Mouse (Mus musculus) intestine, embryonic 14.5 days (tissue): ENCODE data around the gene Plbd1. TPM values are rescaled to one million over a fixed set of nuclear protein-coding genes. Genes with fewer than 3 reads are reported as not detected.

ENCODE experiments used
- ATAC-seq: fragments of 200-750 bp; cut with Nextera tagmentation; replicated peaks from 2 replicates; pipeline ENCODE4 v1.8.0; 2017; ENCODE audit warnings: low read depth, moderate number of reproducible peaks, moderate TSS enrichment, moderate library complexity; ENCODE audit not compliant: low FRiP score, low TSS enrichment
- DNase-seq: peaks from one replicate; pipeline ENCODE4 v3.0.0-alpha.2; 2018; ENCODE audit warnings: low spot score
- H3K27ac ChIP-seq: fragments of 300-500 bp; sonication (generic); 2 replicates; pipeline ENCODE4 v1.5.1; 2014; ENCODE audit warnings: low read depth, mild to moderate bottlenecking, control low read depth
- H3K27me3 ChIP-seq: fragments of 300-500 bp; sonication (generic); replicated peaks from 2 replicates; pipeline ENCODE4 v1.6.1; 2014; ENCODE audit warnings: low read length, control low read depth; ENCODE audit not compliant: control insufficient read depth, insufficient read depth
- H3K36me3 ChIP-seq: fragments of 300-500 bp; sonication (generic); 2 replicates; pipeline ENCODE4 v1.6.1; 2014; ENCODE audit warnings: low read length, control low read depth; ENCODE audit not compliant: control insufficient read depth, insufficient read depth
- H3K4me1 ChIP-seq: fragments of 300-500 bp; sonication (generic); replicated peaks from 2 replicates; pipeline ENCODE4 v1.6.1; 2014; ENCODE audit warnings: low read length, control low read depth, mixed read lengths; ENCODE audit not compliant: control insufficient read depth, insufficient read depth
- H3K4me2 ChIP-seq: fragments of 300-500 bp; sonication (generic); 2 replicates; pipeline ENCODE4 v1.6.1; 2014; ENCODE audit warnings: low read length
- H3K4me3 ChIP-seq: fragments of 300-500 bp; sonication (generic); 2 replicates; pipeline ENCODE4 v1.5.1; 2014; ENCODE audit warnings: low read depth, low read length, control low read depth, mixed read lengths
- H3K9ac ChIP-seq: fragments of 300-500 bp; sonication (generic); 2 replicates; pipeline ENCODE4 v1.6.1; 2014; ENCODE audit warnings: mild to moderate bottlenecking, low read length
- H3K9me3 ChIP-seq: fragments of 300-500 bp; sonication (generic); 2 replicates; pipeline ENCODE4 v1.6.1; 2016; ENCODE audit warnings: low read length, control low read depth; ENCODE audit not compliant: control insufficient read depth
- WGBS: fragments of 180-500 bp; shearing (Covaris S2); extraction: QIAGEN DNeasy Blood & Tissue Kit; methylation state at CpG from one replicate; pipeline ENCODE4 v1.1.7; 2014; 5-methylcytosine and 5-hydroxymethylcytosine counted together
- polyA plus RNA-seq: library from polyadenylated mRNA; unstranded; fragments of >200 nt; fragmentation: Nextera tagmentation; extraction: Ambion mirVana; gene quantifications from 2 replicates; pipeline ENCODE4 v1.2.1, GENCODE M21; 2014

Gene Plbd1
- polyA plus RNA-seq, 1 experiment from 2014 or later, result 7.5 TPM

GRCm38 (mm10) chr6:136659226-136659625, 2.5 kb downstream of the Plbd1 start:
- Histone ChIP-seq H3K4me3 (no peak overlapping the region), H3K27me3 (peaks cover 28% of the 10 kb centered on the region), H3K4me2 (no peak overlapping the region), H3K27ac (no peak overlapping the region), H3K4me1 (peaks cover 6% of the 10 kb centered on the region; the same call in 1 of the 2 replicates), H3K9me3 (no peaks in the 10 kb centered on the region), H3K9ac (no peak overlapping the region), H3K36me3 (no peaks in the 10 kb centered on the region)
- DNase-seq, result no peak
- ATAC-seq, result no peak
- WGBS, result 91% methylated on average over 9 of the region's 9 CpGs

DNA sequence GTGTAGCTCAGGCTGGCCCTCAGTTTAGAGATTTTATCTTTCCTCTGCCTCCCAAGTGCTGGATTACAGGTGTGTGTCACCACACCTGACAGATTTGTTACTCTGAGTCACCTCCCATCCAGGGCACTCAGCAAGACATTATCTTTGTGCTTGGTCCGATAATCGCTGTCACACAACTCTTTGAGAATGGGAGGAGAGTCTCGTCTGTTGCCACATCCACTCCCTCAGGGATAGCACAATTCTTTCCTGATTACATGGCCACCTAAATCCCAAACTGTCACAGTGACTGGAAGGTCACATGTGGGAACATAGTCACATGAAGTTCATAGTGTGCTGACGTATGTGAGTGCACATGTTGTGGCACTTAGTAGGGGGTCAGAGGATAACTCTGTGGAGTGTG, 3.4 kb downstream of the Plbd1 start:
- H3K9ac ChIP-seq, result no peak overlapping the region
- H3K9me3 ChIP-seq, result no peaks in the 10 kb centered on the region
- 83% methylated on average over 4 of the region's 4 CpGs for WGBS
- no peak for ATAC-seq
- H3K27me3 ChIP-seq, result peaks cover 28% of the 10 kb centered on the region
- H3K4me3 ChIP-seq, result no peak overlapping the region
- no peak overlapping the region for H3K4me2 ChIP-seq
- no peaks in the 10 kb centered on the region for H3K36me3 ChIP-seq
- H3K27ac ChIP-seq, result no peak overlapping the region
- no peak for DNase-seq
- H3K4me1 ChIP-seq, result peaks cover 6% of the 10 kb centered on the region; the same call in 1 of the 2 replicates

DNA sequence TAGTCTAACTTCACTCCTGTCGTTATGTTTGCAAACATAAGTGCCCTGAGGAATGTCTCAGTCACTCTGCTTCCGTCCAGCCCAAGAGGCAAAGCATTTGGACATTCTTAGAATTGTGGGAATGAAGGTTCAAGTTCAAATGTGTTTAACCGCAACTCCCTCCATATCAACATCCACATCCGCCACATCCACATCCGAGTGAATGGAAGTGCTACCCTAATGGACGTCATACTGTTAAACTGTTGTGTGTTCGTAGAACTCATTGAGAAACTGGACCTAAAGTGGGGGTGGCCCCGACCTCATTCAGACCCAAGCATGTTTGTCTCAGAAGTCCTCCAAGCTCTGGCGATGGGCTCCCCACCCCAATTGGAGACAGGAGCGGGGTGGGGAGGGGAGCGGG, 5.9 kb downstream of the Plbd1 start:
- no peaks in the 10 kb centered on the region for H3K9me3 ChIP-seq
- DNase-seq (no peak), ATAC-seq (no peak)
- peak overlapping the region; percentile 26 for H3K4me2 ChIP-seq
- H3K27ac ChIP-seq, result no peak overlapping the region
- H3K4me3 ChIP-seq, result no peak overlapping the region
- no peaks in the 10 kb centered on the region for H3K36me3 ChIP-seq
- peaks cover 5% of the 10 kb centered on the region; the same call in 1 of the 2 replicates for H3K27me3 ChIP-seq
- 62% methylated on average over 11 of the region's 11 CpGs for WGBS
- H3K4me1 ChIP-seq, result no peaks in the 10 kb centered on the region
- H3K9ac ChIP-seq, result no peak overlapping the region

DNA sequence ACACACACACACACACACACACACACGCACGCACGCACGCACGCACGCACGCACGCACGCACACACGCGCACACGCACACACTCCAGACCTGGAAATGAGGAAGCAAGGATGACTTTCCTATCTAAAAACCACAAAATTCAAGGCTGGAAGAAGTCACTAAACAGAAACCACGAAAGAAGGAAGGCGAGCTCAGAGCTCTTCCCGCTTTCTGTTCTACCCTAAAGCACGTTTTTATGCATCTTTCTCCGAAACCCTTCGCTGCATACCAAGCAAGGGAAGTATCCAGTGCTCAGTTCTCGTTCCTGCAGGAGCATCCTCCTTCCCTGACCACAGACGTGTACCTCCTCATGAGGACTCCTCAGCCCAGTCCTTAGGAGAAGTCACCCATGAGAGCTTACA, 7.3 kb downstream of the Plbd1 start:
- no peak overlapping the region for H3K4me3 ChIP-seq
- H3K4me2 ChIP-seq, result no peak overlapping the region
- no peaks in the 10 kb centered on the region for H3K36me3 ChIP-seq
- no peaks in the 10 kb centered on the region for H3K9me3 ChIP-seq
- H3K27ac ChIP-seq, result no peak overlapping the region
- DNase-seq (no peak), ATAC-seq (no peak)
- no peak overlapping the region for H3K9ac ChIP-seq
- H3K27me3 ChIP-seq, result no peaks in the 10 kb centered on the region
- H3K4me1 ChIP-seq, result no peaks in the 10 kb centered on the region
- WGBS, result 76% methylated on average over 20 of the region's 20 CpGs

DNA sequence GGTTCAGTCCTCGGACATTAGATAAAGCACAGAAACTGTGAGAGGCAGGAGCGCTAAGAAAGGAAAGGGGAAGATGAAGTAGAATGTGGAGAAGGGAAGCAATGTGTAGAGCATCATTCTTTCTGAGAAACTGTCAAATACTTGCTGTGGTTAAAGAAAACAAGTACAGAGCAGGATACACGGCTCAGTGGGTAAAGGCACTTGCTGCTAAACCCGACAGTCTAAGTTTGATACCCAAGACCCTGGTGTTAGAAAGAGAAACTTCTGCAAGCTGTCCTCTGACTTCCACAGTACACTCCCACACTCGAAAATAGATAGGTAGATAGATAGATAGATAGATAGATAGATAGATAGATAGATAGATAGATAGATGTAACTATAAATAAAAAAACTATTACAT, 8.4 kb downstream of the Plbd1 start:
- Histone ChIP-seq H3K4me1 (no peaks in the 10 kb centered on the region), H3K4me3 (no peak overlapping the region), H3K27ac (no peak overlapping the region), H3K9ac (no peak overlapping the region), H3K36me3 (no peaks in the 10 kb centered on the region), H3K9me3 (no peaks in the 10 kb centered on the region), H3K27me3 (no peaks in the 10 kb centered on the region), H3K4me2 (no peak overlapping the region)
- DNase-seq (no peak), ATAC-seq (no peak)
- WGBS, result 56% methylated on average over 5 of the region's 5 CpGs

DNA sequence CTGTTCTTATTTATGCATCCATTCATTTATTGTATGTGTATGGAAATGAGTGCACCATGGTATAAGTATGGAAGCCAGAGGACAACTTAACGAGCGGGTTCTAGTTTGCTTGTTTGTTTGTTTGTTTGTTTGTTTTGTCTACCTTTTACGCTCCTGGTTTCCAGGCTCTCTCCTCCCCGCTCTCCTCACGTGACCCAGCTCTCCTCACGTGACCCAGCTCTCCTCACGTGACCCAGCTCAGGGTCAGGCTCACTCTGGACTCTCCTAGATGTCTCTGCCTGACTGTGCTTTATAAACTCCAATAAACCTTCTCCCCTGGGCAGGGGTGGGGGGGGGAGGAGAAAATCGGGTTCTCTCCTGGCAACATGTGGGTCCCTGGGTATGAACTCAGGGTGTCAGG, 11.1 kb downstream of the Plbd1 start:
- H3K9ac ChIP-seq, result no peak overlapping the region
- no peaks in the 10 kb centered on the region for H3K36me3 ChIP-seq
- no peak overlapping the region for H3K4me2 ChIP-seq
- no peaks in the 10 kb centered on the region for H3K9me3 ChIP-seq
- H3K4me3 ChIP-seq, result no peak overlapping the region
- no peak overlapping the region for H3K27ac ChIP-seq
- ATAC-seq, result no peak
- DNase-seq, result no peak
- no peaks in the 10 kb centered on the region for H3K4me1 ChIP-seq
- WGBS, result 90% methylated on average over 8 of the region's 8 CpGs
- H3K27me3 ChIP-seq, result no peaks in the 10 kb centered on the region

DNA sequence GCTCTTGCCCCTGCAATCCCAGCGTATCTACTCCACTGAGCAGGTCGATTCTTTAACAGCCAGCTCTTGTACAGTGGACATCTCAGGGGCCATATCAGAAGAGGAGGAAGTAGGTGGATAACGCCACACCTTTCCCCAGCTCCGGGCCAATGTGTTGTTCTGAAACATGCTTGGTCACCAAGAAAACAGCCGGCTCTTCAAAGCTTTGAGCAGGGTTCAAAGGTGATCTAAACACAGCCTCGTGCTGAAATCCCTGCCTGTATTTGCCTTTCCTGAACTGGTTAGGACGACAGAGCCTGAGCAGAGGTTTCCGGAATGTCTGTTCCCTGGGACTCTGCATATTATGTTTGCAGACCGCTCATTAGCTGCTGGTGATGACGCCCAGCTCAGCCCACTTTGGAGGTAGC, 14.3 kb downstream of the Plbd1 start:
- DNase-seq (no peak), ATAC-seq (no peak)

DNA sequence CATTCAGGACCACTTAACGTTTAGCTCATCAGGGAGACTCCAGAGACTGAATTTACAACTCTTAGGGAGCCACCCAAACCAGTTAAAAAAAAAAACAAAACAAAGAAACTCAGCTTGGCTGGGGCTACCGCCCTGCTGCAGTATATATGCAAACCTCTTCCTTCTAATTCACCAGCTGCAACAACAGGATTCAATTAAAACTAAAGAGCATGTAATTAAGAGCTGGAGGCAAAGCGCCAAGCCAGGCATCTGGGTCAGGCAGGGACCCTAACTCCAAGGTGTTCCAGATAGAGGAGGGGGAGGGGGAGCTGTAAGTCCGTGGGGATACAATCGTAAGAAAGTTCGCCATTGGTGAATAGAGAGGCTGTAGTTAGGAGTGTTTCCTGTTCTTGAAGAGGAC, 15.5 kb downstream of the Plbd1 start:
- DNase-seq (no peak), ATAC-seq (no peak)
- no peaks in the 10 kb centered on the region for H3K4me1 ChIP-seq
- 46% methylated on average over 6 of the region's 6 CpGs for WGBS
- H3K27me3 ChIP-seq, result no peaks in the 10 kb centered on the region
- no peaks in the 10 kb centered on the region for H3K36me3 ChIP-seq
- no peak overlapping the region for H3K9ac ChIP-seq
- no peak overlapping the region for H3K4me2 ChIP-seq
- no peak overlapping the region for H3K27ac ChIP-seq
- peaks cover 6% of the 10 kb centered on the region; the same call in 1 of the 2 replicates for H3K9me3 ChIP-seq
- H3K4me3 ChIP-seq, result no peak overlapping the region

More for the DNA sequence above, 14.3 kb downstream of the Plbd1 start:
- H3K4me3 ChIP-seq, result no peak overlapping the region
- 42% methylated on average over 10 of the region's 10 CpGs for WGBS
- H3K4me2 ChIP-seq, result no peak overlapping the region
- H3K4me1 ChIP-seq, result no peaks in the 10 kb centered on the region
- no peaks in the 10 kb centered on the region for H3K36me3 ChIP-seq
- no peaks in the 10 kb centered on the region for H3K27me3 ChIP-seq
- H3K9ac ChIP-seq, result no peak overlapping the region
- peaks cover 6% of the 10 kb centered on the region; the same call in 1 of the 2 replicates for H3K9me3 ChIP-seq
- no peak overlapping the region for H3K27ac ChIP-seq

DNA sequence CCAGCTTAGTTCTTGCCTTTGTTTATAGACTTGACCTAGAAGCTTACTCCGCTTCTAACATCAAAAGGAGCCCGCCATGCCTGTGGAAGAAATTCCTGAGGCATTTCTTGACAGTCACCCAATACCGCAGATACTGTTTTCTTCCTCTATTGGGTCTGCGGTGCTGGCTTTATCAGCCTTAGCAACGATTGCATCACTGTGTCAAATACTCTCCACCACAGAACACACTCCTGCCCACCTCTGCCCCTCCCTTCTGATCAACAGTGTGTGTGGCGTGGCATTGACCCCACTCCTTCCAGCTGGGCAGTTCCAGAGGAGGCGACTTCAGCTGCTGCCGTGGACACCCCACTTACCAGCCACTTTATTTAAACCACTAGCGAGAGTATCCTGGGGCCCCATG, 16.0 kb downstream of the Plbd1 start:
- Histone ChIP-seq H3K9me3 (peaks cover 6% of the 10 kb centered on the region; the same call in 1 of the 2 replicates), H3K27ac (no peak overlapping the region), H3K27me3 (no peaks in the 10 kb centered on the region), H3K4me3 (no peak overlapping the region), H3K4me1 (no peaks in the 10 kb centered on the region), H3K9ac (no peak overlapping the region), H3K36me3 (no peaks in the 10 kb centered on the region), H3K4me2 (no peak overlapping the region)
- 61% methylated on average over 9 of the region's 9 CpGs for WGBS
- DNase-seq (no peak), ATAC-seq (no peak)
